Mouse (Mus musculus) T-helper 17 cell (primary cell): Measurements from ENCODE around the gene Hsd3b7.

ENCODE experiments used
- in situ Hi-C, 2 experiments: fragments of 300-600 bp; cut with MboI, MseI; formaldehyde crosslinking; loops; 1 replicate in 1 of 2; 2 replicates in 1 of 2; pipeline ENCODE4 v1.15.1; 2025; ENCODE audit warnings: high pct_unique_total_duplicates in 2 of 2

The Hsd3b7 gene

DNA sequence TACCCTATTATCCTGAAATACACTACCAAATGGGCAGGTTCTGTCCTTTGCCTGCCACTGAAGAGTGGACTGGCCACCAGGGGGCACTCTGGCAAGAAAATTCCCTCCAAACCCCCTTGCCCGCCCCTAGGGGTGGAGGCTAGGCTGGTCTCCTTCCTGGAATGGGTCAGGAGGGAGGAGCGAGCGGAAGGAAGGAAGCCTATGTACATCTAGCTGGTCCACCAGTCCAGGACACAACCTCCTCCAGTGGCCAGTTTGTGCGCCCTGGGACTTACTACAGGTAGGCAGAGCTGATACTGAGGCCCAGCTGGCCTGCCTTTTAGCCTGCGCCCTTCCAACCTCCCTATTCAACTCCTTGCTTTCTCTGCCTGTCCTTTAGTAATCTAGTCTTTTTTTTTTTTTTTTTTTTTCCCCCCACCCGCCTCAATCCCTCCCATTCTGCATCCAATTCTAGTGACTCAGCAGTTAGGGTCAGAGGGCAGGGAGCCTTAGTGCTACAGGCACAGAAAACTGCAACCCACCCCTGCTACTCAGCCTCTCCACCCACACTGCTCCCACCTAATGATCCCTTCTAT is at the start of gene Hsd3b7:
Gene Hsd3b7, plus strand, starts transcription at position 170 of the 575 bp plus-strand sequence.
- in situ Hi-C loops = no loop called here

GRCm38 (mm10) chr7:127751619-127752018 is 48.8 kb upstream of the Hsd3b7 start:
- in situ Hi-C loops = loop anchor here in 1 of 2 experiments (5.0 kb wide), 1 partner anchor 74 kb away; no protein-coding TSS in a partner anchor

- in situ Hi-C loops = loop anchor here in 1 of 2 experiments (5.0 kb wide), 1 partner anchor 75 kb away; no protein-coding TSS in a partner anchor
Measured at GRCm38 (mm10) chr7:127752069-127752468, 48.3 kb upstream of the Hsd3b7 start.

- in situ Hi-C loops = loop anchor here in 1 of 2 experiments (5.0 kb wide), 1 partner anchor 76 kb away; no protein-coding TSS in a partner anchor
Measured at GRCm38 (mm10) chr7:127753158-127753557, 47.2 kb upstream of the Hsd3b7 start.

GRCm38 (mm10) chr7:127753741-127754140 is 46.7 kb upstream of the Hsd3b7 start:
- in situ Hi-C loops = loop anchor here in 1 of 2 experiments (5.0 kb wide), 1 partner anchor 76 kb away; no protein-coding TSS in a partner anchor

GRCm38 (mm10) chr7:127759716-127760115 is 40.7 kb upstream of the Hsd3b7 start:
- in situ Hi-C loops = loop anchor here in 1 of 2 experiments (10.0 kb wide), 1 partner anchor 85 kb away; no protein-coding TSS in a partner anchor

DNA sequence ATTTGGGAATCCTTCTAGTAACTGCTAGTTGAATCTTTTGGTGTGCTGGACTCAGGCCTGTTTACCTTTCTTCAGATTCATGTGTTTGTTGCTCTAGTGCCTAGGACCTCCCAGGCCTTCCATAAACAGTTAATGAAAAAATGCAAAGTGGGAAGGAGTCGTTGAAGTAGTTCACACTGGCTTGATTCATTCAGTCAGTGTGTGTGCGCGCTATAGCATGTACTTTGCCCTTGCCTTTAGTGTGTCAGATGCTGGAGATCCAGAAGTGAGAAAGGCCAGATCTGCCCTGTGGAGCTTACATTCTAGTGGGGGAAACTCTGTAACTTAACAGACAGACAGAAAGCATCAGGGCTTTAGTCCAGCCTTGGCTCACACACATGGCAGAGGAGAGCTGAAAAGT is 39.9 kb upstream of the Hsd3b7 start:
- in situ Hi-C loops = loop anchor here in 1 of 2 experiments (10.0 kb wide), 1 partner anchor 86 kb away; no protein-coding TSS in a partner anchor

- in situ Hi-C loops = loop anchor here in 1 of 2 experiments (10.0 kb wide), 1 partner anchor 86 kb away; no protein-coding TSS in a partner anchor
Measured at GRCm38 (mm10) chr7:127761026-127761425, 39.4 kb upstream of the Hsd3b7 start.

GRCm38 (mm10) chr7:127763642-127764041 is 36.8 kb upstream of the Hsd3b7 start:
- in situ Hi-C loops = loop anchor here in 1 of 2 experiments (10.0 kb wide), 1 partner anchor 89 kb away; no protein-coding TSS in a partner anchor

- in situ Hi-C loops = loop anchor here in 1 of 2 experiments (10.0 kb wide), 1 partner anchor 91 kb away; no protein-coding TSS in a partner anchor
Measured at GRCm38 (mm10) chr7:127765756-127766155, 34.6 kb upstream of the Hsd3b7 start.

GRCm38 (mm10) chr7:127766851-127767609 is 33.4 kb upstream of the Hsd3b7 start:
- in situ Hi-C loops = loop anchor here in 1 of 2 experiments (10.0 kb wide), 1 partner anchor 92 kb away; no protein-coding TSS in a partner anchor

GRCm38 (mm10) chr7:127767671-127768345 is 32.6 kb upstream of the Hsd3b7 start:
- in situ Hi-C loops = loop anchor here in 1 of 2 experiments (10.0 kb wide), 1 partner anchor 93 kb away; no protein-coding TSS in a partner anchor

DNA sequence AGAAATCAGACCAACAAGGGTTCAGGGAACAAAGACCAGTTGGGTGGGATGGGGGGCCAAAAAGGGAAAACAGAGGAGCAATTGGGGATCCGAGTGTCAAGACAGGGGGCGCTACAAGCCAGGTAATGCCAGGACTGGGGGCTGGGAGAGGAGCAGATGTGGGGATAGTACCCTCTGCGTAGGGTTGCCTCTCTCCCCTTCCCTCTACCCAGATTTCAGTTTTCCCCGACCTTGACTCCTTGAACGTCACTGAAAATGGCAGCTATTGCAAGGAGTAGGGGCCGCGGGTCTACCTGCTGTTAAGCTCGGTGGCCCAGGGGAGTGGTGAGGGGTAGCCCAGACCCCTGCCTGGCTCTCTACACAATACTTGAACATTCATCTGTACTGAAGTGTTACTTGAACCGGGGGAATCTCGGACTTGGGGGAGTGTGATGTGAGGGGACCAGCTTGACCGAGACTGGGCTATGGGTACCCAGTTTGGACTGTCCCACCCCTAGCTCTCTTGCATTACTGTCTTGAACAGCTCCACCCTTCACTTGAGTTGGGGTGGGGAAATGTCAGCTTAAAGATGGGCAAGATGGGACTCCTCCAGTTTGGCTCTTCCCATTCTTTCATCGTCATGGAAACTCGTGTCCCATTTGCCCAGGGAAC is 31.9 kb upstream of the Hsd3b7 start:
- in situ Hi-C loops = loop anchor here in 1 of 2 experiments (10.0 kb wide), 1 partner anchor 94 kb away; no protein-coding TSS in a partner anchor

DNA sequence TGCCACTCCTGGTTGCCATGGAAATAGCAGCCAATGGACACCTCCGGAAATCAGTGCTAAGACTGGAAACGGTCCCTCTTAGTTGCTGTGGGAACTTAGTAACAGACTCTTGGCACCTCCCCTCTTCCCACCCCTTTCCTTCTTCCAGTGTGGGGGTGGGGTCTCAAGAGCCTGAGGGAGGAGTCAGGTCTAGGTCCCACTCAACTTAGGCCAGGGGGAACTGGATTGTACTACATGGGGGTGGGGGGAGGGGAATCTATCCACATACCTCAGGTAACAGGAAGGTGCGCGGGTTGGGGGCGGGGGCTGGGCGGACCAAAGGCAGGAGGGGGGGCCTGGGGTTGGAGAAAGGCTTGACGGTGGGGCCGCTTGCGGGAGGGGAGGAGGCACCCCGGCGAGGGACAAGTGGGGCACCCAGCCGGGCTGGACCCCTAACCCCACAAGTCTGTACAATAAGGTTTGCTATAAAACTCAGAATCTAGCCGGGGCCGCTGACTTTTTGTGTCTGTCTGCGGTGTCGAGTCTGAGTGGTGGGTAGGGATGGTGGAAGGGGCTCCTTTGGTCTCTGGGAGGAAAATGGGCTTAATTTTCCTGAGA is 31.3 kb upstream of the Hsd3b7 start:
- in situ Hi-C loops = loop anchor here in 1 of 2 experiments (10.0 kb wide), 1 partner anchor 94 kb away; no protein-coding TSS in a partner anchor

DNA sequence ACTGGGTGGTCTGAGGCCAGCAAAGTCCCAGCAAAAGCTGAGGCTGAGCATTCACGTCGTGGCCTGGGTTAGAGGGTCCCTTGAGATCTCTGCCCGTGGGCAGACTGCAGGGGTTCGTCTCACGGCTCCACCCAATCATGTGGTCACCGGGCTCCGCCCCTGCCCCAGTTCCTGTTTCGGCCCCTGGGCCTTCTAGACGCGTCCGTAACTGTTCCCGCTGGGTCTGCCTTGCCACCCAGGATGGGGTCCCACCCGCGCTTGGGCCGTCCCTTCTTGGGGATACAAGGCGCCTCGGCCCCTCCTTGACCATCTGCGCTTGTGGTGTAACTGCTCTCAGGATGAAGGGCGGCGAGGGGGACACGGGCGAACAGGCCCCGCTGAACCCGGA is 30.8 kb upstream of the Hsd3b7 start, which contains the start of gene Orai3:
Gene Orai3, plus strand, starts transcription at position 165 of the 388 bp plus-strand sequence.
- in situ Hi-C loops = loop anchor here in 1 of 2 experiments (10.0 kb wide), 1 partner anchor 95 kb away; no protein-coding TSS in a partner anchor

- in situ Hi-C loops = no loop called here
Measured at GRCm38 (mm10) chr7:127770039-127770905, 30.1 kb upstream of the Hsd3b7 start.

DNA sequence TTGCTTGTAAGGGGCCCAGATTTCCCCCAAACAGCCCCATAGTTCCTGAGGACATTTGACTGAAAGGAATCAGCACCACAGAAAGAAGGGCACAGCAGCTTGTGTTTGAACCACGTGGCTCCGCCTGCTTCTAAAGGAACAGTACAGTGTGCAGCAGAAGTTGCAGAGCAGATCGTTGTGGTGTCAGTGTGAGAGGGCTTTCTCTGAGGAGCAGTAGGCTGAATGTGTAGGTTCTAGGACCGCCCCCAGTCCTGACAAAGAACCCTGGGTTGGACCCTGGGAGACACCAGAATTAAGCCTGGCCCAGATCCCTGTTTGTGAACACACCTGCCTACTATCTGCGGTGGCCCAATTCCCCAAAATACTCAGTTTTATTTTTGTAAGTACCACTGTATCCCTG is 29.1 kb upstream of the Hsd3b7 start:
- in situ Hi-C loops = no loop called here

DNA sequence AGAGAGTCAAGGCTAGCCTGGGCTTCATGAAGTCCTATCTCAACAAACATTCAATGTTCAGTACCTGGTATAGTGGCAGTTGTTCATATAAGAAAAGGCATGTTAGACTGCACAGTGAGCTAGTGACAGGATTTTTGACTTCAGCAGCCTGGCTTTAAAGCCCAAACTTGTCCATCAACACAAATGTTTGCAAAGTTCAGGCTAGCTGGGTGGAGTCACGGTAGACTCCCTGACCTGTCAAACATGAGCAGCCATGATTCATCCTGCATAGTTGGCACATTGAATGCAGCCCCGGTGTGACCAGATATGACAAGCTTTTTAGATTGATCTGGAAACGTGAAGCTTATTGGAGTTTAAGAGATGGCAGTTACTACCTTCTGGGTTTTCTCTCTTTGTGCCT is 28.3 kb upstream of the Hsd3b7 start:
- in situ Hi-C loops = no loop called here

DNA sequence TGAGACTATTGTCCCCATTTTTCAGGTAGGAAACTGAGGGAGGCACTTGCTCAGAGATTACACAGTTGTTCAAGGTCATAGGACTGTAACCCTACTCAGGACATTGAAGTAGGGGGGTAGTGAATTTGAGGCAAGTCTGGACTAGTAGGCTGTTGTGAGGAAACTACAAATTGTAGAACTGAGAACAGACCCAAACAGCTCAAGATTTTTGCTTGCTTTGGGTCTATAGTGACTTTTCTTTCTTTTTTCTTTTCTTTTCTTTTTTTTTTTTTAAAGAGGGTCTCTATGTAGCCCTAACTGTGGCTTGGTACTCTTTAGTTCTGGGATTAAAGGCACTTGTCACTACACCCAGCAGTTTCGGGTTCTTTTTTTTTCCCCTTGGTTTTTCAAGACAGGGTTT is 27.8 kb upstream of the Hsd3b7 start:
- in situ Hi-C loops = no loop called here
